Mouse (Mus musculus) layer of hippocampus, adult 18-20 months (tissue): Measurements from ENCODE around the gene Tm2d3. TPM values are rescaled to one million over a fixed set of nuclear protein-coding genes. Genes with fewer than 3 reads are reported as not detected.

ENCODE experiments used
- DNase-seq, 2 experiments: peaks; one replicate each; pipeline ENCODE4 v3.0.0; 2022; ENCODE audit warnings: low spot score in 2 of 2
- long read RNA-seq: library from polyadenylated mRNA; stranded (forward); transcript quantifications from one replicate; pipeline ENCODE4 v2.0.0, GENCODE M21; 2021
- total RNA-seq, 2 experiments: library from RNA; stranded (reverse); gene quantifications; 2 replicates each; pipeline ENCODE4 v1.2.3; 2021

The Tm2d3 gene
- total RNA-seq: 10 to 100 TPM; 53.7 to 54.0 TPM
- long read RNA-seq, transcript Tm2d3-201 (5 exons, 908 nt): major isoform, 28 of 32 reads
- long read RNA-seq, partial matches to known transcripts: 0 of 32 reads
- long read RNA-seq, other reads (novel, unspliced or antisense): 2 of 32 reads

DNA sequence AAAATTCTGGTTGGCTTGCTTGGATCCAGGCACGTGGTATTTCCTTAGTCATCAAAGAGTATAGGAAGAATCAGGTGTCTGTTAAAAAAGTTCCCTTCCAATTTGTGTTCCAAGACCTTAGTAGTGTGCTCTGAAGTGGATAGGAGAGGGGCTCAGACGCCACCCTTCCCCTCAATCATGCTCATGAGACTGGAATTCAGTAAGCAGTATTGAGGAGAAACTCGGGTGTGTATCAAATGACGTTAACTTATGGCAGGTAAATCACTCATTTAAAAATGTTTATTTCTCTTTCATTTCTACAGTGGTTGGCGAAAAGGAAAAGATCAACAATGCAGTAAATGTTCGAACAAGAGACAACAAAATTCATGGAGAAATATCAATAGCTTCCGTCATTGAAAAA, at the start of gene Tm2d3:
Tm2d3 (plus strand) TSS at position 301 of the 400 bp plus-strand sequence.
- no peak for DNase-seq

DNA sequence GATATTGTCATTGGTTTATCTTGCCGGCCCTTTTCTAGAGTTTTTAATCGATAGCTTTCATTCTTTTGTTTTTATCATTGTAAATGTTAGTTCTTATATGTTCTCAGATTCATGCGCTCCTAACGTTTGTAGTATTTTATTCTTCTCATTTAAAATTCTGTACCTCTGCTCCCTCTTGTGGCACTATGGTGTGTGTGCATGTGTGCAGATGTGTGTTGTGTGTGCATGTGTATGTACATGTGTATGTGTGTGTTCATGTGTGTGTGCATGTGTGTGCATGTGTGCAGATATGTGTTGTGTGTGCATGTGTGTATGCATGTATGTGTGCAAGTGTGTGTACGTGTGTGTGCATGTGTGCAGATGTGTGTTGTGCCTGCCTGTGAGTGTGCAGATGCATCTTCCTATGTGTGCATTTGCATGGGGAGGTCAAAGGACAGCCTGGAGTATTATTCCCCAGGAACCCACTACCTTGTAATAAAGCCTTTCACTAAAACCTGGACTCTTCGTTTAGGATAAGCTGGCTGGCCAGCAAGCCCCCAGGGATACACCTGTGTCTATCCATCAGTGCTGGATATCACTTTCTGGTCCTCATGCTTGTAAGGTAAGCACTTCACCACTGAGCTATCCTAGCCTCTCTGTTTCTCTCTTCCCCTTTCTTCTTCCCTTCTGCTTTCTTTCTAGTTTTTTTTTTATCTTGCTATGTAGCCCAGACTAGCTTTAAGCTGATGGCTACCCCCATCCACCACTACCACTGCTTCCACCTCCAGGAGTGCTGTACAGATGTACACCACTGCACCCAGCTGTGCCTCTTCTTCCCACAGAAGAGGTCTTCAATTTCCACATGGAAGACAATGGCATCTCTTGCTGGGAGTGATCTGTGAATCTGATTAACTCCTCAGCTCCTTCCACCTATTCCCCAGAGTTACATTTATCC, 48.3 kb upstream of the Tm2d3 start:
- no peak for DNase-seq

GRCm38 (mm10) chr7:65643861-65644421, 47.0 kb upstream of the Tm2d3 start:
- peak in 1 of 2 experiments; percentile 13 for DNase-seq

DNA sequence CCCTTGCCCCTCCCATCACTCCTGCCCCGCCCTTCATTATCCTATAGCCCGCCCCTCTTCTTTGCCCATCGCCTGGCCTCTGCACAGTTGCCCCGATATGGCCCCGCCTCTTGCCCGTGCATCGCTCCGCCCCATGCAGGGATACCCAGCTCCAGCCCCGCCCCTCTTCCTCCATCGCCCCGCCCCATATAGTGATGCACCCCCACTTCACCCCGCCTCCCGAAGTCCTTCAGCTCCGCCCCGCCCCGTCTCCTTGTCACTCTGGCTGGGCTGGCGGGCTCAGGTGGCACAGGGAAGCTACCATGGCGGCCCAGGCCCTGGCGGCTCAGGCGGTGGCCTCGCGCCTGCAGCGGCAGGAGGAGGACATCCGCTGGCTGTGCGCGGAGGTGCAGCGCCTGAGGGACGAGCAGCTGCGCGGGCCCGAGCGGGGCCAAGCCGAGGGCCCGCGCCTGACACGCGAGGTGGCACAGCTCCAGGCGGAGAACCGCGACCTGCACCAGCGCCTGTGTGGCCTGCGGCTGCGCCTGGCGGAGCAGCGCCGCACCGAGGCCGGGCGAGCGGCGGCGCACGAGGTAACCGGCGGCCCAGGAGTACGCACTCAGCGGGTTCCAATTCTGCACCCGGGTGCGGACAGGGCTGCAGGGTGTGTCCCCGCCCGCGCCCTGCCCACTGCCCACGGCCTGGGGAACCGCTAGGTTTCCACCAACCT, 46.2 kb upstream of the Tm2d3 start, which contains the start of gene Tarsl2:
Tarsl2 (plus strand) TSS at position 256 of the 709 bp plus-strand sequence.
- peak; percentile 91 to 97 for DNase-seq

DNA sequence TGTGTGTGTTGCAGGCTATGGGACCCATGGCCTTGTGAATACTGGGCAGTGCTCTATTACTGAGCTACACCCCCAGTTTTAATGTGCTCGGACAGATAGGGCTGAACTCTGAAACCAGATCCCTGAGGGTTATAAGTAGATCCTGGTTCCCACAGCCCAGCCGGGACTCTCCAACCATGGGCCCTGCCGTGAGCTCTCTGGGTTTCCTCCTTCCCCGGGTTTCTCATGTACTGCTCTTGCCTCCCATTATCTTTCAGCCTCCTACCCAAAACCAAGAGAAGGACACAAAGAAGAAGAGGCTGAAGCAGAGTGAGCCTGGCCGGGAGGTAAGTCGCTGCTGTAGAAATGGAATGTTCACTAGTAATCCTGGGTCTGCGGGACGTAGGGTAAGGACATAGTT, 45.0 kb upstream of the Tm2d3 start:
- no peak for DNase-seq

DNA sequence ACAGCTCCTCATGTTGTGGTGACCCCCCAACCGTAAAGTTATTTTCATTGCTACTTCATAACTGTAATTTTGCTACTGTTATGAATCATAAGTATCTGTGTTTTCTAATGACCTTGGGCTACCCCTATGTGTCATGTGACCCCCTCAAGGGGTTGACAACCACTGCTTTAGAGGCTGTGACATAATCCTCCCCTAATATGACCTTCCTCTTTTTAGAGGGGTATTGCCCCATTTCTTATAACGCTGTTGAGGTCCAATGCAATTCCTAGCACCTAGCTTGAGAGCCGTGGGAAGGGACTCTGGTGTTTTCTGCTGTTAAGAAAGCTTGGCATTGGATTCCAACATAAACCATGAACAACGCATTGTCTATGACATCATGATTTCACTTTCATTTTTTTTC, 40.3 kb upstream of the Tm2d3 start:
- no peak for DNase-seq

DNA sequence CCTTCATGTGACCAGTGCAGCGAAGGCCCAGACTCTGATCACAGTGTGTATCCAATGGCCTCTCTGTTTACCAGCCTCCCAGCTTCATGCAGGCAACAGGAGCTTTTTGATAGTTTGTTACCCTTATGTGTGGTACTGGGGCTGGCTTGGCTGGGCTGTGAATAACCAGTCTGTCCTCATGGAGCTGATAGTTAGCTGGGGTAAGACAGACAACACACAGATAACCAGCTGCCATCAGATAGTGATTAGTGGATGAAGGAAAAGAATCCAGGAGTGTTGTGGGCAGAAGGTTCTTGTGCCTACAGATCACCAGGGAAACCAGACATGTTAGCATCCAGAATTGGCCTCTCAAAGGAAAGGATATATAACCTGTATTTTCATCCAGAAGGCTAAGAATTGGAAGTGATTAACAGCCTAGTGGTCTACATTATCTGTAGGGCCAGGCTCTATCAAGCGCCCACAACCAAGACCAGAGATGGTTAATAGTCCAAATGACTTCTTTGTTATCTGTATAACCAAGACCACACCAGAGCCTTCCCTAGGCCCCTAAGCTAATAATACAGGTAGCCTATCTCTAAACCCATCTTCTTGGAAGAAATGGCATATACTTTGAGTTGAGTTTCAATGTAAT, 33.4 kb upstream of the Tm2d3 start:
- DNase-seq: no peak

- DNase-seq: no peak
Measured at GRCm38 (mm10) chr7:65663225-65663790, 27.7 kb upstream of the Tm2d3 start.

GRCm38 (mm10) chr7:65663886-65664285, 27.1 kb upstream of the Tm2d3 start:
- DNase-seq: peak in 1 of 2 experiments; percentile 19

- DNase-seq: no peak
Measured at GRCm38 (mm10) chr7:65667491-65667890, 23.5 kb upstream of the Tm2d3 start.

DNA sequence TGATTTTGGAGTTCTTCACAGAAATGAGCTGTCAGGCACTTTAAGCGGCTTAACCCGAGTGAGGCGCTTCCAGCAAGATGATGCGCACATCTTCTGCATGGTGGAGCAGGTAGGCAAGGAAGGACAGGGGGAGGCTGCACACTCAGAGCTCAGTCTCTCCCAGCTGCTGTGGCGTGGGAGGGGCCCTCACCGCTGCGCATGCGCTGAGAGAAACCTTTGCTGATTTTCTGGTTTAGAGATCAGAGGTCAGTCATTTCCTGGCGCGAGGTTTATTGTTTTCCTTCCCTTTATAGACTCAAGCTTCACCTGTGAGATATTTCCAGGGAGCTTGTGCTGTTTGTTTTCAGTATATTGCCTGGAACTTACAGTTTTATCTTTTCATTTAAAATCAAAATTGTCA, 12.9 kb upstream of the Tm2d3 start:
- no peak for DNase-seq

GRCm38 (mm10) chr7:65678900-65679595, 11.9 kb upstream of the Tm2d3 start:
- DNase-seq: no peak

DNA sequence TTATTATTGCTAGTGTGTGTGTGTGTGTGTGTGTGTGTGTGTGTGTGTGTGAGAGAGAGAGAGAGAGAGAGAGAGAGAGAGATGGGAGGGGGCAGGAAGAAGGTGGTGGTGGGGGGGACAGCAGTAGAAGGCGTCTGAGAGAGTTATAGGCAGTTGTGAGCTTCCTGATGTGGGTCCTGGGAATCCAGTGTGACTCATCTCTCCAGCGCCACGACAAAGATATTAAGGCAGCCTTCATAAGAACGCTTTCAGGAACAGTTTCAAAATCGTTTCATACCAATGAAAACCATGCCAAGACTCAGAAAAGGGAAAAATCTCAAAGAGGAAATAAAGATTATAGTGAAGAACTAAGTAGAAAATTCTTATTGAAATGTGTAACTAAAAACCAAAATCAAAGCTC, 9.8 kb upstream of the Tm2d3 start:
- DNase-seq: no peak

- DNase-seq: no peak
Measured at GRCm38 (mm10) chr7:65684256-65684835, 6.6 kb upstream of the Tm2d3 start.

DNA sequence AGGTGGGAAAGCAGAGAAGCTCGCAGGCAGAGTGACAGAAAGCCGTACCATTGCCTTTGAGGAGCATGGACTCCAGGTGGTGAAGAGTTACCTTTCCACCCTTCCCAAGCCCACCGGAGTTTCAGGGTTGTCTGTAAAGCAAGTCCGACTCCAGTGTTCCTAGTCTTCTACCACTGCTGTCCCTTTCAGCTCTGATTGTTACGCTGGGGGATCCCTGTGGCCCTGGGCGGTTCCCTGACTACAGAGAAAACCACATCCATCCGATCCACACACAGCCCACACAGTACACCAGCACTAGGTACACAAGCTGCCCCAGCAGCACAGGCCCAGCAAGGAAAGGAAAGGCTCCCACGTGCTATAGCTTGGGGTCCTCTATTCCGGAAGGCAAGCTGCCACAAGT, 4.3 kb upstream of the Tm2d3 start:
- DNase-seq: no peak

DNA sequence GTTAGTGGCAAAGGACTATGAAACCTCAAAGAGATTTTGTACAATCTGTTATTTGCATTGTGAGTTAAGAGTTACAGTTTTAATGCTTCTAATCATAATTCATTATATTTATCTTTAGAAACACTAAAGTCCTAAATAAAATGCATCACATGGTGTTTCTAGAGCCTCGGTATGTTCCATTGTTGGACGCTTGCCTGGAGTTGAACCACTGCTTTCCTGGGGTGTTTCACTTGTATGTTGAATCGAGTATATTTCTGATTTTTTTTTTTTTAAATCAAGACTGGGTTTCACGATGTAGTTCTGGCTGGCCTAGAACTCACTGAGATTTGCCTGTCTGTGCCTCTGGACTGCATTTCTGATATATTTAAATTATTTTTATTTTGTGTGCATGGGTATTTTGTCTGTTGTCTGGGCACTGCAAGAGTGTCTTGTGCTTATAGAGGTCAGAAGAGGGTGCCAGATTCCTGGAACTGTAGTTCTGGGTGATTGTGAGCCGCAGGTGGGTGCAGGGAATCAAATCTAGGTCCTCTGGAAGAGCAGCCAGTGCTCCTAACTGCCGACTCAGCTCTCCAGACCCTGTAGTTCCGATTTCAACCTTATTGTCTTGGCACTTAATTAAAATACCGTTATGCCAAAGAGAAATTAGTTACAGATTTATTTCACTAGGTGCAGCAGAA, 1.1 kb downstream of the Tm2d3 start:
- no peak for DNase-seq

- DNase-seq: no peak
Measured at GRCm38 (mm10) chr7:65692883-65693282, 1.9 kb downstream of the Tm2d3 start.

- DNase-seq: peak; percentile 82 to 89
Measured at GRCm38 (mm10) chr7:65693301-65693821, 2.4 kb downstream of the Tm2d3 start.

GRCm38 (mm10) chr7:65696450-65696849, 5.5 kb downstream of the Tm2d3 start:
- DNase-seq: peak in 1 of 2 experiments; percentile 16
